Mouse (Mus musculus): ENCODE results near the gene Ipo7. TPM values are rescaled to one million over a fixed set of nuclear protein-coding genes. Genes with fewer than 3 reads are reported as not detected.
A peak's percentile ranks its signal among the peaks of the same experiment; 100 is the strongest.

Ipo7 gene
- polyA plus RNA-seq, 1 experiment from 2014 or later: 36.8 TPM

- Histone ChIP-seq H3K4me1 (replicated peaks; ENCODE audit: control insufficient read depth, insufficient read depth, low read length) (no peaks in the 10 kb centered on the region), H3K27ac (ENCODE audit: low read depth, low read length) (no peak overlapping the region), H3K36me3 (ENCODE audit: control insufficient read depth, insufficient read depth, low read length) (peaks cover 55% of the 10 kb centered on the region), H3K4me3 (ENCODE audit: low read depth, low read length) (no peak overlapping the region), H3K27me3 (replicated peaks; ENCODE audit: control insufficient read depth, insufficient read depth, low read length) (no peaks in the 10 kb centered on the region), H3K9me3 (ENCODE audit: control insufficient read depth, low read length) (no peaks in the 10 kb centered on the region), H3K4me2 (no peak overlapping the region), H3K9ac (ENCODE audit: low read depth, low read length) (no peak overlapping the region)
- no peak for ATAC-seq (replicated peaks; ENCODE audit: low FRiP score)
- no peak for DNase-seq (ENCODE audit: low spot score)
- WGBS: 78% methylated on average over 5 of the region's 5 CpGs
Observed at GRCm38 (mm10) chr7:110078168-110078567, 60.1 kb downstream of the Ipo7 start.

- H3K9me3 ChIP-seq (ENCODE audit: control insufficient read depth, low read length): no peaks in the 10 kb centered on the region
- no peak overlapping the region for H3K9ac ChIP-seq (ENCODE audit: low read depth, low read length)
- no peaks in the 10 kb centered on the region for H3K4me1 ChIP-seq (replicated peaks; ENCODE audit: control insufficient read depth, insufficient read depth, low read length)
- DNase-seq (ENCODE audit: low spot score) (no peak), ATAC-seq (replicated peaks; ENCODE audit: low FRiP score) (no peak)
- peaks cover 70% of the 10 kb centered on the region for H3K36me3 ChIP-seq (ENCODE audit: control insufficient read depth, insufficient read depth, low read length)
- H3K27ac ChIP-seq (ENCODE audit: low read depth, low read length): no peak overlapping the region
- H3K27me3 ChIP-seq (replicated peaks; ENCODE audit: control insufficient read depth, insufficient read depth, low read length): no peaks in the 10 kb centered on the region
- no peak overlapping the region for H3K4me2 ChIP-seq
- WGBS: 71% methylated on average over 13 of the region's 13 CpGs
- no peak overlapping the region for H3K4me3 ChIP-seq (ENCODE audit: low read depth, low read length)
Observed at GRCm38 (mm10) chr7:110083386-110084165, 65.5 kb downstream of the Ipo7 start.

- H3K4me2 ChIP-seq: no peak overlapping the region
- no peak overlapping the region for H3K27ac ChIP-seq (ENCODE audit: low read depth, low read length)
- no peaks in the 10 kb centered on the region for H3K9me3 ChIP-seq (ENCODE audit: control insufficient read depth, low read length)
- H3K9ac ChIP-seq (ENCODE audit: low read depth, low read length): no peak overlapping the region
- ATAC-seq (replicated peaks; ENCODE audit: low FRiP score) (peak; percentile 38), DNase-seq (ENCODE audit: low spot score) (no peak)
- H3K27me3 ChIP-seq (replicated peaks; ENCODE audit: control insufficient read depth, insufficient read depth, low read length): no peaks in the 10 kb centered on the region
- no peaks in the 10 kb centered on the region for H3K4me1 ChIP-seq (replicated peaks; ENCODE audit: control insufficient read depth, insufficient read depth, low read length)
- no peak overlapping the region for H3K4me3 ChIP-seq (ENCODE audit: low read depth, low read length)
- peaks cover 64% of the 10 kb centered on the region for H3K36me3 ChIP-seq (ENCODE audit: control insufficient read depth, insufficient read depth, low read length)
Observed at GRCm38 (mm10) chr7:110085217-110085616, 67.1 kb downstream of the Ipo7 start.

- Histone ChIP-seq H3K27me3 (replicated peaks; ENCODE audit: control insufficient read depth, insufficient read depth, low read length) (no peaks in the 10 kb centered on the region), H3K4me3 (ENCODE audit: low read depth, low read length) (no peak overlapping the region), H3K4me2 (no peak overlapping the region), H3K9me3 (ENCODE audit: control insufficient read depth, low read length) (no peaks in the 10 kb centered on the region), H3K36me3 (ENCODE audit: control insufficient read depth, insufficient read depth, low read length) (peaks cover 60% of the 10 kb centered on the region), H3K27ac (ENCODE audit: low read depth, low read length) (no peak overlapping the region), H3K9ac (ENCODE audit: low read depth, low read length) (no peak overlapping the region), H3K4me1 (replicated peaks; ENCODE audit: control insufficient read depth, insufficient read depth, low read length) (no peaks in the 10 kb centered on the region)
- peak; percentile 68; the same call in 1 of the 2 replicates for ATAC-seq (replicated peaks; ENCODE audit: low FRiP score)
- 80% methylated on average over 4 of the region's 4 CpGs for WGBS
- DNase-seq (ENCODE audit: low spot score): no peak
Observed at GRCm38 (mm10) chr7:110087914-110088313, 69.8 kb downstream of the Ipo7 start.

GRCm38 (mm10) chr7:110091670-110092069, 73.6 kb downstream of the Ipo7 start:
- ATAC-seq (replicated peaks; ENCODE audit: low FRiP score) (no peak), DNase-seq (ENCODE audit: low spot score) (no peak)
- Histone ChIP-seq H3K9ac (ENCODE audit: low read depth, low read length) (no peak overlapping the region), H3K9me3 (ENCODE audit: control insufficient read depth, low read length) (no peaks in the 10 kb centered on the region), H3K4me2 (no peak overlapping the region), H3K27me3 (replicated peaks; ENCODE audit: control insufficient read depth, insufficient read depth, low read length) (no peaks in the 10 kb centered on the region), H3K27ac (ENCODE audit: low read depth, low read length) (no peak overlapping the region), H3K4me1 (replicated peaks; ENCODE audit: control insufficient read depth, insufficient read depth, low read length) (peaks cover 6% of the 10 kb centered on the region), H3K4me3 (ENCODE audit: low read depth, low read length) (no peak overlapping the region), H3K36me3 (ENCODE audit: control insufficient read depth, insufficient read depth, low read length) (peaks cover 46% of the 10 kb centered on the region)
- 88% methylated on average over 7 of the region's 7 CpGs for WGBS

GRCm38 (mm10) chr7:110096332-110096731, 78.3 kb downstream of the Ipo7 start:
- 0 out of 2 replicates have a peak overlapping the region, but pooled peaks have one; percentile 25 for H3K27ac ChIP-seq (ENCODE audit: low read depth, low read length)
- DNase-seq (ENCODE audit: low spot score) (no peak), ATAC-seq (replicated peaks; ENCODE audit: low FRiP score) (peak; percentile 55)
- H3K9ac ChIP-seq (ENCODE audit: low read depth, low read length): no peak overlapping the region
- no peak overlapping the region for H3K4me2 ChIP-seq
- H3K4me3 ChIP-seq (ENCODE audit: low read depth, low read length): no peak overlapping the region
- peaks cover 13% of the 10 kb centered on the region for H3K4me1 ChIP-seq (replicated peaks; ENCODE audit: control insufficient read depth, insufficient read depth, low read length)
- H3K9me3 ChIP-seq (ENCODE audit: control insufficient read depth, low read length): no peaks in the 10 kb centered on the region
- H3K36me3 ChIP-seq (ENCODE audit: control insufficient read depth, insufficient read depth, low read length): peaks cover 27% of the 10 kb centered on the region
- H3K27me3 ChIP-seq (replicated peaks; ENCODE audit: control insufficient read depth, insufficient read depth, low read length): no peaks in the 10 kb centered on the region
- WGBS: 61% methylated on average over 4 of the region's 4 CpGs

GRCm38 (mm10) chr7:110097106-110097793, 79.2 kb downstream of the Ipo7 start:
- no peak for DNase-seq (ENCODE audit: low spot score)
- Histone ChIP-seq H3K27ac (ENCODE audit: low read depth, low read length) (peak overlapping the region; percentile 48), H3K4me2 (peak overlapping the region; percentile 22; the same call in 1 of the 2 replicates), H3K36me3 (ENCODE audit: control insufficient read depth, insufficient read depth, low read length) (peaks cover 22% of the 10 kb centered on the region), H3K27me3 (replicated peaks; ENCODE audit: control insufficient read depth, insufficient read depth, low read length) (no peaks in the 10 kb centered on the region), H3K9me3 (ENCODE audit: control insufficient read depth, low read length) (no peaks in the 10 kb centered on the region), H3K9ac (ENCODE audit: low read depth, low read length) (no peak overlapping the region), H3K4me1 (replicated peaks; ENCODE audit: control insufficient read depth, insufficient read depth, low read length) (peaks cover 13% of the 10 kb centered on the region), H3K4me3 (ENCODE audit: low read depth, low read length) (no peak overlapping the region)
- 58% methylated on average over 7 of the region's 7 CpGs for WGBS
- ATAC-seq (replicated peaks; ENCODE audit: low FRiP score): peak; percentile 38; the same call in 1 of the 2 replicates

GRCm38 (mm10) chr7:110100854-110101253, 82.8 kb downstream of the Ipo7 start:
- no peak for ATAC-seq (replicated peaks; ENCODE audit: low FRiP score)
- 51% methylated on average over 6 of the region's 6 CpGs for WGBS
- Histone ChIP-seq H3K27ac (ENCODE audit: low read depth, low read length) (no peak overlapping the region), H3K9ac (ENCODE audit: low read depth, low read length) (no peak overlapping the region), H3K27me3 (replicated peaks; ENCODE audit: control insufficient read depth, insufficient read depth, low read length) (no peaks in the 10 kb centered on the region), H3K36me3 (ENCODE audit: control insufficient read depth, insufficient read depth, low read length) (peaks cover 2% of the 10 kb centered on the region; the same call in 1 of the 2 replicates), H3K4me3 (ENCODE audit: low read depth, low read length) (no peak overlapping the region), H3K4me2 (no peak overlapping the region), H3K9me3 (ENCODE audit: control insufficient read depth, low read length) (no peaks in the 10 kb centered on the region), H3K4me1 (replicated peaks; ENCODE audit: control insufficient read depth, insufficient read depth, low read length) (peaks cover 13% of the 10 kb centered on the region)
- DNase-seq (ENCODE audit: low spot score): no peak

Data from liver, embryonic 11.5 days (tissue).